In genomic region chr9:41513701-41514100, GRCm38 (mm10) we compare ENCODE assay signal across 26 mouse cellular contexts.
DNase-seq lines count a peak whose midpoint lies in the region; ATAC-seq lines count a peak whose summit lies in the region.
"Had no signal": no experiment of that assay in that cellular context is flagged by ENCODE, and none has a peak within 500 bp of the region (broad histone marks: within the 10 kb centered on the region; RNA-seq: fewer than 3 reads in every experiment).

No protein-coding gene starts in this region.

- no peak for DNase-seq in embryonic facial prominence, embryonic 10.5 days (ENCODE audit: low spot score)
- peak; percentile 65 for DNase-seq in 3T3-L1 (ENCODE audit: low read depth, low spot score)
- peak; percentile 39 for DNase-seq in ZHBTc4 (ENCODE audit: low read depth, low spot score)
- DNase-seq in skeletal muscle tissue, adult 2 months (ENCODE audit: low read depth, low spot score): peak; percentile 32
- DNase-seq: adrenal gland, adult 2 months; adrenal gland, postnatal 36 days; cerebellum, adult 11 months; cerebellum, adult 8-10 months; cerebellum, postnatal 14 days; embryo, embryonic 11 days; gastrocnemius, adult 2 months; gastrocnemius, postnatal 25 days; kidney, adult 18-20 months had no signal

- H3K9ac ChIP-seq in embryonic facial prominence, embryonic 13.5 days: no peak overlapping the region
- H3K9ac ChIP-seq in heart, embryonic 11.5 days (ENCODE audit: low read depth, low read length): no peak overlapping the region
- H3K9ac ChIP-seq: embryonic facial prominence, embryonic 12.5 days; heart, embryonic 15.5 days; hindbrain, embryonic 14.5 days; intestine, embryonic 15.5 days had no signal

- H3K9me3 ChIP-seq in embryonic facial prominence, embryonic 13.5 days: no peaks in the 10 kb centered on the region
- no peaks in the 10 kb centered on the region for H3K9me3 ChIP-seq in embryonic facial prominence, embryonic 10.5 days
- H3K9me3 ChIP-seq in heart, embryonic 11.5 days (replicated peaks; ENCODE audit: control insufficient read depth, low read length): no peaks in the 10 kb centered on the region
- H3K9me3 ChIP-seq: embryonic facial prominence, embryonic 12.5 days; forebrain, embryonic 10.5 days; G1E; heart, embryonic 15.5 days; hindbrain, embryonic 10.5 days; intestine, embryonic 15.5 days had no signal

- H3K4me3 ChIP-seq in embryonic facial prominence, embryonic 13.5 days: no peak overlapping the region
- H3K4me3 ChIP-seq in embryonic facial prominence, embryonic 10.5 days: no peak overlapping the region
- H3K4me3 ChIP-seq in heart, embryonic 11.5 days (ENCODE audit: low read depth, low read length): no peak overlapping the region
- H3K4me3 ChIP-seq: embryonic facial prominence, embryonic 12.5 days; erythroblast, embryonic 14.5 days; forebrain, embryonic 10.5 days; gastrocnemius, adult 2 months; heart, embryonic 15.5 days; hindbrain, embryonic 10.5 days; intestine, embryonic 15.5 days had no signal

- peaks cover 27% of the 10 kb centered on the region for H3K36me3 ChIP-seq in embryonic facial prominence, embryonic 13.5 days
- peaks cover 7% of the 10 kb centered on the region; the same call in 1 of the 2 replicates for H3K36me3 ChIP-seq in embryonic facial prominence, embryonic 10.5 days (replicated peaks)
- H3K36me3 ChIP-seq in heart, embryonic 11.5 days (ENCODE audit: control insufficient read depth, insufficient read depth, low read length): no peaks in the 10 kb centered on the region
- H3K36me3 ChIP-seq: G1E; heart, embryonic 15.5 days; intestine, embryonic 15.5 days had no signal

- no peak overlapping the region for H3K4me2 ChIP-seq in embryonic facial prominence, embryonic 13.5 days
- H3K4me2 ChIP-seq in heart, embryonic 11.5 days: no peak overlapping the region
- H3K4me2 ChIP-seq: embryonic facial prominence, embryonic 12.5 days; heart, embryonic 15.5 days; hindbrain, embryonic 14.5 days; intestine, embryonic 15.5 days had no signal

- H3K27ac ChIP-seq in embryonic facial prominence, embryonic 13.5 days: peak overlapping the region; percentile 11; the same call in 1 of the 2 replicates
- no peak overlapping the region for H3K27ac ChIP-seq in embryonic facial prominence, embryonic 10.5 days (replicated peaks)
- no peak overlapping the region for H3K27ac ChIP-seq in heart, embryonic 11.5 days (ENCODE audit: low read depth, low read length)
- H3K27ac ChIP-seq: embryonic facial prominence, embryonic 12.5 days; forebrain, embryonic 10.5 days; heart, embryonic 15.5 days; hindbrain, embryonic 10.5 days; hindbrain, embryonic 14.5 days; intestine, embryonic 15.5 days had no signal

- ATAC-seq in embryonic facial prominence, embryonic 13.5 days (ENCODE audit: insufficient number of reproducible peaks, insufficient read depth, low FRiP score, low TSS enrichment, low read depth): no peak
- ATAC-seq in heart, embryonic 11.5 days (replicated peaks; ENCODE audit: insufficient number of reproducible peaks, low FRiP score, low TSS enrichment): no peak
- no peak for ATAC-seq in CD4-positive, CD25-positive, alpha-beta regulatory T cell, adult 4 months
- ATAC-seq: forebrain, embryonic 14.5 days; intestine, embryonic 15.5 days had no signal

- no peaks in the 10 kb centered on the region for H3K27me3 ChIP-seq in embryonic facial prominence, embryonic 13.5 days
- H3K27me3 ChIP-seq in embryonic facial prominence, embryonic 10.5 days (replicated peaks; ENCODE audit: low read depth, poor library complexity, severe bottlenecking): no peaks in the 10 kb centered on the region
- no peaks in the 10 kb centered on the region for H3K27me3 ChIP-seq in heart, embryonic 11.5 days (ENCODE audit: control insufficient read depth, insufficient read depth, low read length)
- H3K27me3 ChIP-seq: CH12.LX; embryonic facial prominence, embryonic 12.5 days; heart, embryonic 15.5 days; intestine, embryonic 15.5 days had no signal

- WGBS in embryonic facial prominence, embryonic 13.5 days: 45% methylated on average over 1 of the region's 1 CpGs
- WGBS in embryonic facial prominence, embryonic 10.5 days: 44% methylated on average over 1 of the region's 1 CpGs
- 23% methylated on average over 1 of the region's 1 CpGs for WGBS in heart, embryonic 11.5 days (ENCODE audit: insufficient replicate concordance)

- H3K4me1 ChIP-seq in embryonic facial prominence, embryonic 13.5 days: peaks cover 28% of the 10 kb centered on the region
- peaks cover 12% of the 10 kb centered on the region for H3K4me1 ChIP-seq in embryonic facial prominence, embryonic 10.5 days
- no peaks in the 10 kb centered on the region for H3K4me1 ChIP-seq in heart, embryonic 11.5 days (ENCODE audit: control insufficient read depth, insufficient read depth, low read length)
- H3K4me1 ChIP-seq: forebrain, embryonic 10.5 days; hindbrain, embryonic 10.5 days; intestine, embryonic 15.5 days had no signal
